Mouse (Mus musculus) brain, embryonic 14.5 days (tissue): Measurements from ENCODE around the gene Nrbf2.

Experiments
- CTCF ChIP-seq: fragments of 200-500 bp; IDR thresholded peaks from 2 replicates; pipeline ENCODE4 v1.5.1; 2012; ENCODE audit warnings: inconsistent platforms, mild to moderate bottlenecking, moderate library complexity, borderline replicate concordance; ENCODE audit not compliant: insufficient read depth, insufficient read length; ENCODE audit errors: extremely low read depth
- POLR2A ChIP-seq: fragments of 200-500 bp; IDR thresholded peaks from 2 replicates; pipeline ENCODE4 v1.6.1; 2012; ENCODE audit warnings: mild to moderate bottlenecking, inconsistent platforms, borderline replicate concordance; ENCODE audit not compliant: poor library complexity, insufficient read depth, insufficient read length, severe bottlenecking; ENCODE audit errors: extremely low read depth

GRCm38 (mm10) chr10:67230439-67230838 is 54.7 kb downstream of the Nrbf2 start:
- TF ChIP-seq CTCF (no peak), POLR2A (no peak)
